Mouse (Mus musculus) kidney, embryonic 16.5 days (tissue): ENCODE data around the gene D17H6S53E. TPM values are rescaled to one million over a fixed set of nuclear protein-coding genes. Genes with fewer than 3 reads are reported as not detected.
A peak's percentile ranks its signal among the peaks of the same experiment; 100 is the strongest.

Source experiments
- ATAC-seq: fragments of 200-750 bp; cut with Nextera tagmentation; 2 replicates; pipeline ENCODE4 v1.8.0; 2017; ENCODE audit warnings: moderate TSS enrichment; ENCODE audit not compliant: low FRiP score, low TSS enrichment
- H3K27ac ChIP-seq: fragments of 300-500 bp; sonication (generic); 2 replicates; pipeline ENCODE4 v1.5.1; 2014; ENCODE audit warnings: low read length
- H3K27me3 ChIP-seq: fragments of 300-500 bp; sonication (generic); 2 replicates; pipeline ENCODE4 v1.6.1; 2014; ENCODE audit warnings: low read length, control low read depth, mixed read lengths; ENCODE audit not compliant: insufficient read depth
- H3K36me3 ChIP-seq: fragments of 300-500 bp; sonication (generic); 2 replicates; pipeline ENCODE4 v1.6.1; 2014; ENCODE audit warnings: low read length, control low read depth, mixed read lengths; ENCODE audit not compliant: insufficient read depth
- H3K4me1 ChIP-seq: fragments of 300-500 bp; sonication (generic); 2 replicates; pipeline ENCODE4 v1.6.1; 2014; ENCODE audit warnings: low read length, control low read depth, mixed read lengths; ENCODE audit not compliant: insufficient read depth
- H3K4me2 ChIP-seq: fragments of 300-500 bp; sonication (generic); replicated peaks from 2 replicates; pipeline ENCODE4 v1.6.1; 2014; ENCODE audit warnings: low read depth, low read length
- H3K4me3 ChIP-seq: fragments of 300-500 bp; sonication (generic); 2 replicates; pipeline ENCODE4 v1.5.1; 2014; ENCODE audit warnings: mild to moderate bottlenecking, low read length
- H3K9ac ChIP-seq: fragments of 300-500 bp; sonication (generic); replicated peaks from 2 replicates; pipeline ENCODE4 v1.6.1; 2014; ENCODE audit warnings: low read length
- H3K9me3 ChIP-seq: fragments of 300-500 bp; sonication (generic); 2 replicates; pipeline ENCODE4 v1.6.1; 2016; ENCODE audit warnings: low read length, control low read depth
- WGBS: fragments of 180-500 bp; shearing (Covaris S2); extraction: QIAGEN DNeasy Blood & Tissue Kit; methylation state at CpG from one replicate; pipeline ENCODE4 v1.1.7; 2014; 5-methylcytosine and 5-hydroxymethylcytosine counted together
- polyA plus RNA-seq: library from polyadenylated mRNA; unstranded; fragments of >200 nt; fragmentation: Nextera tagmentation; extraction: Ambion mirVana; gene quantifications from 2 replicates; pipeline ENCODE4 v1.2.1, GENCODE M21; 2015

The D17H6S53E gene
- polyA plus RNA-seq, 1 experiment from 2014 or later = 8.5 TPM

- Histone ChIP-seq H3K27me3 (no peaks in the 10 kb centered on the region), H3K36me3 (peaks cover 65% of the 10 kb centered on the region), H3K27ac (peak overlapping the region; percentile 31; the same call in 1 of the 2 replicates), H3K4me2 (no peak overlapping the region), H3K9ac (no peak overlapping the region), H3K4me1 (peaks cover 34% of the 10 kb centered on the region), H3K9me3 (no peaks in the 10 kb centered on the region), H3K4me3 (no peak overlapping the region)
- 48% methylated on average over 10 of the region's 10 CpGs for WGBS
- ATAC-seq = peak; percentile 40
Observed at GRCm38 (mm10) chr17:35100196-35100765, 25.9 kb upstream of the D17H6S53E start.

- 68% methylated on average over 11 of the region's 11 CpGs for WGBS
- H3K9ac ChIP-seq = no peak overlapping the region
- H3K36me3 ChIP-seq = peaks cover 60% of the 10 kb centered on the region
- H3K27me3 ChIP-seq = no peaks in the 10 kb centered on the region
- H3K4me2 ChIP-seq = no peak overlapping the region
- no peaks in the 10 kb centered on the region for H3K9me3 ChIP-seq
- ATAC-seq = no peak
- peak overlapping the region; percentile 54 for H3K27ac ChIP-seq
- no peak overlapping the region for H3K4me3 ChIP-seq
- H3K4me1 ChIP-seq = peaks cover 39% of the 10 kb centered on the region
Observed at GRCm38 (mm10) chr17:35101161-35101560, 25.0 kb upstream of the D17H6S53E start.

- Histone ChIP-seq H3K4me2 (no peak overlapping the region), H3K9me3 (no peaks in the 10 kb centered on the region), H3K27me3 (no peaks in the 10 kb centered on the region), H3K4me1 (peaks cover 42% of the 10 kb centered on the region), H3K36me3 (peaks cover 49% of the 10 kb centered on the region), H3K9ac (peak overlapping the region; percentile 37; the same call in 1 of the 2 replicates), H3K4me3 (no peak overlapping the region), H3K27ac (peak overlapping the region; percentile 54)
- WGBS = 50% methylated on average over 8 of the region's 8 CpGs
- 0 out of 2 replicates have a peak, but pooled peaks have one; percentile 1 for ATAC-seq
Observed at GRCm38 (mm10) chr17:35102299-35102698, 23.9 kb upstream of the D17H6S53E start.

- Histone ChIP-seq H3K27ac (peak overlapping the region; percentile 61; the same call in 1 of the 2 replicates), H3K27me3 (no peaks in the 10 kb centered on the region), H3K4me3 (no peak overlapping the region), H3K36me3 (peaks cover 42% of the 10 kb centered on the region), H3K9ac (0 out of 2 replicates have a peak overlapping the region, but pooled peaks have one; percentile 41), H3K4me2 (no peak overlapping the region), H3K9me3 (no peaks in the 10 kb centered on the region), H3K4me1 (peaks cover 42% of the 10 kb centered on the region)
- ATAC-seq = peak; percentile 44; the same call in 1 of the 2 replicates
- WGBS = 50% methylated on average over 6 of the region's 6 CpGs
Observed at GRCm38 (mm10) chr17:35103221-35103690, 22.9 kb upstream of the D17H6S53E start.

- H3K9ac ChIP-seq = no peak overlapping the region
- peak overlapping the region; percentile 61; the same call in 1 of the 2 replicates for H3K27ac ChIP-seq
- H3K36me3 ChIP-seq = peaks cover 35% of the 10 kb centered on the region
- H3K4me2 ChIP-seq = no peak overlapping the region
- no peaks in the 10 kb centered on the region for H3K9me3 ChIP-seq
- 93% methylated on average over 7 of the region's 7 CpGs for WGBS
- no peak overlapping the region for H3K4me3 ChIP-seq
- no peak for ATAC-seq
- H3K27me3 ChIP-seq = no peaks in the 10 kb centered on the region
- peaks cover 42% of the 10 kb centered on the region for H3K4me1 ChIP-seq
Observed at GRCm38 (mm10) chr17:35104079-35104478, 22.1 kb upstream of the D17H6S53E start.

GRCm38 (mm10) chr17:35104754-35105153 lies 21.4 kb upstream of the D17H6S53E start:
- no peak for ATAC-seq
- H3K27ac ChIP-seq = no peak overlapping the region
- H3K36me3 ChIP-seq = peaks cover 34% of the 10 kb centered on the region
- H3K9me3 ChIP-seq = no peaks in the 10 kb centered on the region
- no peak overlapping the region for H3K4me2 ChIP-seq
- peaks cover 42% of the 10 kb centered on the region for H3K4me1 ChIP-seq
- no peaks in the 10 kb centered on the region for H3K27me3 ChIP-seq
- no peak overlapping the region for H3K9ac ChIP-seq
- H3K4me3 ChIP-seq = no peak overlapping the region
- 67% methylated on average over 6 of the region's 6 CpGs for WGBS

- H3K4me3 ChIP-seq = peak overlapping the region; percentile 21
- peaks cover 25% of the 10 kb centered on the region for H3K36me3 ChIP-seq
- peak overlapping the region; percentile 46 for H3K4me2 ChIP-seq
- WGBS = 21% methylated on average over 13 of the region's 13 CpGs
- H3K9ac ChIP-seq = peak overlapping the region; percentile 51
- peak overlapping the region; percentile 24 for H3K27ac ChIP-seq
- peaks cover 31% of the 10 kb centered on the region for H3K4me1 ChIP-seq
- no peak; the same call in 1 of the 2 replicates for ATAC-seq
- H3K9me3 ChIP-seq = no peaks in the 10 kb centered on the region
- no peaks in the 10 kb centered on the region for H3K27me3 ChIP-seq
Observed at GRCm38 (mm10) chr17:35105740-35106389, 20.3 kb upstream of the D17H6S53E start.

- 0 out of 2 replicates have a peak overlapping the region, but pooled peaks have one; percentile 46 for H3K4me2 ChIP-seq
- ATAC-seq = no peak
- H3K4me1 ChIP-seq = peaks cover 24% of the 10 kb centered on the region
- H3K9me3 ChIP-seq = no peaks in the 10 kb centered on the region
- H3K36me3 ChIP-seq = peaks cover 19% of the 10 kb centered on the region
- H3K4me3 ChIP-seq = no peak overlapping the region; the same call in 1 of the 2 replicates
- peak overlapping the region; percentile 51; the same call in 1 of the 2 replicates for H3K9ac ChIP-seq
- WGBS = 76% methylated on average over 3 of the region's 3 CpGs
- H3K27ac ChIP-seq = no peak overlapping the region; the same call in 1 of the 2 replicates
- H3K27me3 ChIP-seq = no peaks in the 10 kb centered on the region
Observed at GRCm38 (mm10) chr17:35106522-35106921, 19.7 kb upstream of the D17H6S53E start.

- no peak within 1 kb of the TSS for H3K4me3 ChIP-seq
- H3K9me3 ChIP-seq = no peaks in the 10 kb centered on the region
- WGBS = 77% methylated on average over 6 of the region's 6 CpGs
- no peak within 1 kb of the TSS for H3K27ac ChIP-seq
- no peak within 1 kb of the TSS for H3K4me2 ChIP-seq
- H3K4me1 ChIP-seq = peaks cover 10% of the 10 kb centered on the region
- no peak for ATAC-seq
- 0 out of 2 replicates have a peak, but pooled peaks cover 4% of the 10 kb centered on the region for H3K36me3 ChIP-seq
- no peak within 1 kb of the TSS for H3K9ac ChIP-seq
- H3K27me3 ChIP-seq = no peaks in the 10 kb centered on the region
Observed at GRCm38 (mm10) chr17:35108097-35108496, 18.1 kb upstream of the D17H6S53E start, which contains the start of gene Ly6g5c. Ly6g5c (plus strand) TSS chr17:35108279.
